Mouse (Mus musculus) intestine, postnatal 0 days (tissue): ENCODE data around the gene Ppp1r9b. TPM values are rescaled to one million over a fixed set of nuclear protein-coding genes. Genes with fewer than 3 reads are reported as not detected.

ENCODE experiments used
- ATAC-seq: fragments of 200-750 bp; cut with Nextera tagmentation; 2 replicates; pipeline ENCODE4 v1.8.0; 2017; ENCODE audit warnings: mild to moderate bottlenecking, moderate TSS enrichment, moderate library complexity
- H3K27ac ChIP-seq: fragments of 300-500 bp; sonication (generic); 2 replicates; pipeline ENCODE4 v1.5.1; 2014; ENCODE audit warnings: mild to moderate bottlenecking, low read depth, low read length, moderate library complexity
- H3K27me3 ChIP-seq: fragments of 300-500 bp; sonication (generic); replicated peaks from 2 replicates; pipeline ENCODE4 v1.6.1; 2014; ENCODE audit warnings: low read length, mixed read lengths; ENCODE audit not compliant: control insufficient read depth, insufficient read depth
- H3K36me3 ChIP-seq: fragments of 300-500 bp; sonication (generic); 2 replicates; pipeline ENCODE4 v1.6.1; 2014; ENCODE audit warnings: mild to moderate bottlenecking, moderate library complexity; ENCODE audit not compliant: control insufficient read depth, insufficient read depth
- H3K4me1 ChIP-seq: fragments of 300-500 bp; sonication (generic); replicated peaks from 2 replicates; pipeline ENCODE4 v1.6.1; 2014; ENCODE audit warnings: antibody characterized with exemption, low read length, mixed read lengths; ENCODE audit not compliant: control insufficient read depth, insufficient read depth
- H3K4me2 ChIP-seq: fragments of 300-500 bp; sonication (generic); replicated peaks from 2 replicates; pipeline ENCODE4 v1.6.1; 2014; ENCODE audit warnings: low read depth, mild to moderate bottlenecking, moderate library complexity
- H3K4me3 ChIP-seq: fragments of 300-500 bp; sonication (generic); 2 replicates; pipeline ENCODE4 v1.5.1; 2014; ENCODE audit warnings: low read depth, low read length
- H3K9ac ChIP-seq: fragments of 300-500 bp; sonication (generic); 2 replicates; pipeline ENCODE4 v1.6.1; 2014; ENCODE audit warnings: mild to moderate bottlenecking, low read depth, low read length
- H3K9me3 ChIP-seq: fragments of 300-500 bp; sonication (generic); 2 replicates; pipeline ENCODE4 v1.6.1; 2016; ENCODE audit warnings: mixed run types; ENCODE audit not compliant: control insufficient read depth
- CTCF ChIP-seq: sonication (generic); IDR thresholded peaks from 2 replicates; pipeline ENCODE4 v1.5.1; 2016; ENCODE audit warnings: low read depth, mild to moderate bottlenecking, control low read depth, antibody characterized with exemption, moderate library complexity
- WGBS: fragments of 180-500 bp; shearing (Covaris S2); extraction: QIAGEN DNeasy Blood & Tissue Kit; methylation state at CpG from one replicate; pipeline ENCODE4 v1.1.7; 2014; 5-methylcytosine and 5-hydroxymethylcytosine counted together
- polyA plus RNA-seq: library from polyadenylated mRNA; unstranded; fragments of >200 nt; fragmentation: Nextera tagmentation; extraction: Ambion mirVana; gene quantifications from 2 replicates; pipeline ENCODE4 v1.2.1, GENCODE M21; 2015

The Ppp1r9b gene
- polyA plus RNA-seq, 1 experiment from 2014 or later: 6.3 TPM

GRCm38 (mm10) chr11:94994208-94994814, 3.5 kb downstream of the Ppp1r9b start:
- ATAC-seq: no peak
- 58% methylated on average over 10 of the region's 10 CpGs for WGBS
- Histone ChIP-seq H3K27me3 (no peaks in the 10 kb centered on the region), H3K4me3 (peak overlapping the region; percentile 81), H3K27ac (no peak overlapping the region), H3K4me2 (peak overlapping the region; percentile 94), H3K9ac (peak overlapping the region; percentile 83; the same call in 1 of the 2 replicates), H3K9me3 (no peaks in the 10 kb centered on the region), H3K36me3 (peaks cover 25% of the 10 kb centered on the region), H3K4me1 (peaks cover 27% of the 10 kb centered on the region)
- no peak for TF ChIP-seq CTCF

GRCm38 (mm10) chr11:94994947-94995772, 4.3 kb downstream of the Ppp1r9b start:
- peaks cover 34% of the 10 kb centered on the region for H3K36me3 ChIP-seq
- 79% methylated on average over 11 of the region's 11 CpGs for WGBS
- no peak overlapping the region for H3K27ac ChIP-seq
- peaks cover 27% of the 10 kb centered on the region for H3K4me1 ChIP-seq
- no peak for TF ChIP-seq CTCF
- ATAC-seq: no peak
- H3K9me3 ChIP-seq: no peaks in the 10 kb centered on the region
- no peak overlapping the region for H3K4me3 ChIP-seq
- 0 out of 2 replicates have a peak overlapping the region, but pooled peaks have one; percentile 11 for H3K9ac ChIP-seq
- no peaks in the 10 kb centered on the region for H3K27me3 ChIP-seq
- H3K4me2 ChIP-seq: peak overlapping the region; percentile 13; the same call in 1 of the 2 replicates

- Histone ChIP-seq H3K4me1 (peaks cover 27% of the 10 kb centered on the region), H3K9ac (no peak overlapping the region), H3K4me2 (no peak overlapping the region), H3K9me3 (no peaks in the 10 kb centered on the region), H3K27ac (peak overlapping the region; percentile 35; the same call in 1 of the 2 replicates), H3K27me3 (no peaks in the 10 kb centered on the region), H3K4me3 (no peak overlapping the region), H3K36me3 (peaks cover 40% of the 10 kb centered on the region)
- WGBS: 81% methylated on average over 8 of the region's 8 CpGs
- ATAC-seq: no peak
- no peak for TF ChIP-seq CTCF
Measured at GRCm38 (mm10) chr11:94996101-94996500, 5.3 kb downstream of the Ppp1r9b start.

- Histone ChIP-seq H3K4me3 (no peak overlapping the region), H3K4me2 (no peak overlapping the region; the same call in 1 of the 2 replicates), H3K9me3 (no peaks in the 10 kb centered on the region), H3K27me3 (no peaks in the 10 kb centered on the region), H3K4me1 (peaks cover 27% of the 10 kb centered on the region), H3K36me3 (peaks cover 45% of the 10 kb centered on the region), H3K27ac (no peak overlapping the region), H3K9ac (no peak overlapping the region)
- 92% methylated on average over 6 of the region's 6 CpGs for WGBS
- TF ChIP-seq CTCF: no peak
- no peak for ATAC-seq
Measured at GRCm38 (mm10) chr11:94996984-94997383, 6.1 kb downstream of the Ppp1r9b start.

GRCm38 (mm10) chr11:94997596-94997995, 6.8 kb downstream of the Ppp1r9b start:
- 28% methylated on average over 5 of the region's 5 CpGs for WGBS
- ATAC-seq: peak; percentile 65
- H3K4me1 ChIP-seq: peaks cover 27% of the 10 kb centered on the region
- TF ChIP-seq CTCF: no peak
- H3K27ac ChIP-seq: no peak overlapping the region
- no peak overlapping the region for H3K9ac ChIP-seq
- H3K4me2 ChIP-seq: no peak overlapping the region
- peaks cover 51% of the 10 kb centered on the region for H3K36me3 ChIP-seq
- H3K27me3 ChIP-seq: no peaks in the 10 kb centered on the region
- H3K4me3 ChIP-seq: no peak overlapping the region
- no peaks in the 10 kb centered on the region for H3K9me3 ChIP-seq

GRCm38 (mm10) chr11:94998041-94998531, 7.3 kb downstream of the Ppp1r9b start:
- Histone ChIP-seq H3K4me2 (no peak overlapping the region), H3K9ac (no peak overlapping the region), H3K36me3 (peaks cover 56% of the 10 kb centered on the region), H3K4me3 (no peak overlapping the region), H3K9me3 (no peaks in the 10 kb centered on the region), H3K27me3 (no peaks in the 10 kb centered on the region), H3K4me1 (peaks cover 27% of the 10 kb centered on the region), H3K27ac (0 out of 2 replicates have a peak overlapping the region, but pooled peaks have one; percentile 15)
- WGBS: 63% methylated on average over 16 of the region's 16 CpGs
- no peak for TF ChIP-seq CTCF
- peak; percentile 9; the same call in 1 of the 2 replicates for ATAC-seq
